Mouse (Mus musculus) ES-E14 (cell line): ENCODE data around the gene Olig2. TPM values are rescaled to one million over a fixed set of nuclear protein-coding genes. Genes with fewer than 3 reads are reported as not detected.
"Not testable (repeated sequence)": the region's sequence is repeated elsewhere in the genome, so short reads cannot be mapped to it uniquely, and the experiment has no call there.

Experiments
- DNase-seq: peaks from one replicate; pipeline ENCODE4 v3.0.0-alpha.2; 2013; ENCODE audit warnings: low read depth, low spot score
- H3K27ac ChIP-seq: 2 replicates; pipeline ENCODE4 v1.5.1; 2012; ENCODE audit warnings: low read depth, mild to moderate bottlenecking, low read length, moderate library complexity, mixed read lengths; ENCODE audit not compliant: poor library complexity, insufficient read depth, severe bottlenecking
- H3K36me3 ChIP-seq: 2 replicates; pipeline ENCODE4 v1.6.1; 2012; ENCODE audit warnings: mild to moderate bottlenecking, low read length, moderate library complexity, mixed read lengths; ENCODE audit not compliant: control insufficient read depth, poor library complexity, insufficient read depth, severe bottlenecking
- H3K4me1 ChIP-seq, 2 experiments: fragments of 150-350 bp in 1 of 2; sonication (generic) in 1 of 2; 2 replicates each; pipeline ENCODE4 v1.6.1; 2012; ENCODE audit warnings: low read length in 2 of 2, mild to moderate bottlenecking in 1 of 2, mixed read lengths in 1 of 2; ENCODE audit not compliant: control insufficient read depth in 2 of 2, insufficient read depth in 2 of 2, poor library complexity in 1 of 2
- H3K4me3 ChIP-seq, 2 experiments: fragments of 150-350 bp in 1 of 2; sonication (generic) in 1 of 2; 2 replicates each; pipeline ENCODE4 v1.5.1; 2012; ENCODE audit warnings: low read length in 2 of 2, low read depth in 1 of 2, mild to moderate bottlenecking in 1 of 2, mixed read lengths in 1 of 2; ENCODE audit not compliant: insufficient read depth in 1 of 2, poor library complexity in 1 of 2, severe bottlenecking in 1 of 2
- H3K9ac ChIP-seq: 2 replicates; pipeline ENCODE4 v1.6.1; 2012; ENCODE audit warnings: low read depth, mild to moderate bottlenecking, low read length, mixed read lengths; ENCODE audit not compliant: poor library complexity, insufficient read depth, severe bottlenecking
- H3K9me3 ChIP-seq: fragments of 150-350 bp; sonication (generic); 2 replicates; pipeline ENCODE4 v1.6.1; 2012; ENCODE audit warnings: low read depth, mild to moderate bottlenecking, low read length; ENCODE audit not compliant: control insufficient read depth, insufficient read depth
- CHD2 ChIP-seq: IDR thresholded peaks from 2 replicates; pipeline ENCODE4 v1.6.1; 2014; ENCODE audit warnings: mild to moderate bottlenecking, low read depth, low read length, inconsistent platforms
- HCFC1 ChIP-seq: IDR thresholded peaks from 2 replicates; pipeline ENCODE4 v1.6.1; 2012; ENCODE audit warnings: low read length, inconsistent platforms, borderline replicate concordance; ENCODE audit not compliant: insufficient read depth
- MAFK ChIP-seq: IDR thresholded peaks from 2 replicates; pipeline ENCODE4 v1.6.1; 2014; ENCODE audit warnings: mild to moderate bottlenecking, low read depth, low read length, inconsistent platforms; ENCODE audit not compliant: insufficient read depth
- ZC3H11A ChIP-seq: IDR thresholded peaks from 2 replicates; pipeline ENCODE4 v1.6.1; 2012; ENCODE audit warnings: low read depth, mild to moderate bottlenecking, inconsistent platforms, low read length, borderline replicate concordance
- ZNF384 ChIP-seq: IDR thresholded peaks from 2 replicates; pipeline ENCODE4 v1.6.1; 2012; ENCODE audit warnings: low read depth, low read length, inconsistent platforms
- in situ Hi-C, 2 experiments: fragments of 600-800 bp; cut with MboI; formaldehyde crosslinking; loops; one replicate each; pipeline ENCODE4 v1.15.1; 2025; ENCODE audit warnings: low sequenced_read_pairs in 2 of 2, inconsistent platforms in 1 of 2; ENCODE audit not compliant: unreplicated experiment in 2 of 2
- total RNA-seq: library from RNA; depleted of rRNA; stranded (reverse); fragments of 300-350 nt; gene quantifications from 2 replicates; pipeline ENCODE4 v1.2.3, GENCODE M21; 2012

Gene Olig2
- total RNA-seq, 1 experiment, result 0.09 TPM

- Histone ChIP-seq H3K9ac (no peak overlapping the region), H3K9me3 (no peaks in the 10 kb centered on the region), H3K4me1 (no peaks in the 10 kb centered on the region), H3K27ac (no peak overlapping the region), H3K36me3 (no peaks in the 10 kb centered on the region), H3K4me3 (no peak overlapping the region)
- in situ Hi-C loops, result no loop called here
- no peak for DNase-seq
- TF ChIP-seq CHD2 (no peak), ZNF384 (no peak), HCFC1 (no peak), MAFK (no peak), ZC3H11A (no peak)
These were observed 21.0 kb downstream of the Olig2 start for GRCm38 (mm10) chr16:91246292-91246691.

DNA sequence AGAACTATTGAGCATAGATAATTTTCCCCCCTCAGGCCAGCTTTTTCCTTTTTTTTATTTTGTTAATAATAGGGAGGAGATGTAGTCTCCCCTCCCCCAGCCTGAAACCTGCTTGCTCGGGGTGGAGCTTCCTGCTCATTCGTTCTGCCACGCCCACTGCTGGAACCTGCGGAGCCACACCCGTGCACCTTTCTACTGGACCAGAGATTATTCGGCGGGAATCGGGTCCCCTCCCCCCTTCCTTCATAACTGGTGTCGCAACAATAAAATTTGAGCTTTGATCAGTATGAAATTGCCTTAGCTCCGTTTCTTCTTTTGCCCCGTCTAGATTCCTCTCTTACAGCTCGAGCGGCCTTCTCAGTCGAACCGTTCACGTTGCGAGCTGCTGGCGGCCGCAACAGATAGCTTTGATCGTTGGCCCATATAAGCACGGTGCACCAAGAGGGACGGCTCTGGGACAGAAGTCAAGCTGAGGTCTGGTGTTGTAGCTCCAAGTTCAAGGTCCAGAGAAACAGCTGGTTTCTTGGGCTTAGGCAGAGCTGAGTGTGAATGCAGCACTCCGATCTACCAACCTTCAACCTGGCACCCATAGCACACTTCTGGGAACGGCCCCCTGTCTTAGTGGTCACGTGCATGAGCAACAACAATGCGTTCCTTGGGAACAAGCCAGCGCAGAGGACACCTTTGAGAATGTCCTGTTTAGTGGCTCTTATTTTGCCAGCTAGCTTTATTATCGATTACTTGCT, 30.3 kb downstream of the Olig2 start:
- H3K9me3 ChIP-seq, H3K4me3 ChIP-seq, DNase-seq, H3K4me1 ChIP-seq, H3K9ac ChIP-seq, in situ Hi-C loops, H3K27ac ChIP-seq, H3K36me3 ChIP-seq: not testable (repeated sequence)

- H3K4me1 ChIP-seq, result no peaks in the 10 kb centered on the region
These were observed 33.7 kb downstream of the Olig2 start for GRCm38 (mm10) chr16:91258956-91259355.

GRCm38 (mm10) chr16:91260861-91261260, 35.6 kb downstream of the Olig2 start:
- Histone ChIP-seq H3K27ac (no peak overlapping the region), H3K9ac (no peak overlapping the region), H3K9me3 (no peaks in the 10 kb centered on the region), H3K4me3 (no peak overlapping the region), H3K36me3 (no peaks in the 10 kb centered on the region), H3K4me1 (no peaks in the 10 kb centered on the region)
- TF ChIP-seq CHD2 (no peak), HCFC1 (no peak), ZC3H11A (no peak), MAFK (no peak), ZNF384 (no peak)
- in situ Hi-C loops, result no loop called here
- no peak for DNase-seq

More at GRCm38 (mm10) chr16:91258956-91259355, 33.7 kb downstream of the Olig2 start:
- H3K9ac ChIP-seq, result no peak overlapping the region
- in situ Hi-C loops, result no loop called here
- DNase-seq, result no peak
- no peak overlapping the region for H3K4me3 ChIP-seq
- H3K9me3 ChIP-seq, result no peaks in the 10 kb centered on the region
- no peaks in the 10 kb centered on the region for H3K36me3 ChIP-seq
- no peak for TF ChIP-seq CHD2
- no peak for TF ChIP-seq HCFC1
- no peak for TF ChIP-seq ZC3H11A
- no peak for TF ChIP-seq MAFK
- no peak for TF ChIP-seq ZNF384
- no peak overlapping the region for H3K27ac ChIP-seq
